Mouse (Mus musculus): Measurements from ENCODE around the gene Brinp3. TPM values are rescaled to one million over a fixed set of nuclear protein-coding genes. Genes with fewer than 3 reads are reported as not detected.

The Brinp3 gene
- polyA plus RNA-seq, 1 experiment from 2014 or later = 1.3 TPM

DNA sequence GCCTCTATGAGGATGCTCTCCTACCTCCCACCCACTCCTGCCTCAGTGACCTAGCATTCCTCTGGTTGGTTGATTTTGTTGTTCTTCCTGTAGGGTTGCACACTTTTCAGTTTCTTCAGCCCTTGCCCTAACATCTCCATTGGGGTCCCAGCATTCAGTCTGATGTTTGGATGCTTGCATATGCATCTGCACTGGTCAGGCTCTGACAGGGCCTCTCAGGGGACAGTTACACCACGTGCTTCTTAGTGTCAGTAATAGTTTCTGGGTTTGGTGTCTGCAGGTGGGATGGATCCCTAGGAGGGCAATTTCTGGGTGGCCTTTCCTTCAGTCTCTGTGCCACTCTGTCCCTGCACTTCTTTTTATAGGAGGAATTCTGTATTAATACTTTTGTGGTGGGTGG lies 339.3 kb downstream of the Brinp3 start:
- Histone ChIP-seq H3K9me3 (no peaks in the 10 kb centered on the region), H3K4me3 (no peak overlapping the region), H3K27me3 (ENCODE audit: poor library complexity, severe bottlenecking) (no peaks in the 10 kb centered on the region), H3K4me1 (no peaks in the 10 kb centered on the region), H3K36me3 (replicated peaks) (no peaks in the 10 kb centered on the region), H3K27ac (no peak overlapping the region)
- no peak for DNase-seq (ENCODE audit: extremely low spot score, low spot score)
- 10% methylated on average over 1 of the region's 1 CpGs for WGBS

- DNase-seq (ENCODE audit: extremely low spot score, low spot score) = no peak
- no peaks in the 10 kb centered on the region for H3K36me3 ChIP-seq (replicated peaks)
- no peak overlapping the region for H3K4me3 ChIP-seq
- H3K9me3 ChIP-seq = no peaks in the 10 kb centered on the region
- 74% methylated on average over 2 of the region's 2 CpGs for WGBS
- H3K27ac ChIP-seq = no peak overlapping the region
- no peaks in the 10 kb centered on the region for H3K27me3 ChIP-seq (ENCODE audit: poor library complexity, severe bottlenecking)
- no peaks in the 10 kb centered on the region for H3K4me1 ChIP-seq
Observed at GRCm38 (mm10) chr1:146844087-146844486, 349.5 kb downstream of the Brinp3 start.

GRCm38 (mm10) chr1:146848892-146849291 lies 354.3 kb downstream of the Brinp3 start:
- no peaks in the 10 kb centered on the region for H3K27me3 ChIP-seq (ENCODE audit: poor library complexity, severe bottlenecking)
- DNase-seq (ENCODE audit: extremely low spot score, low spot score) = no peak
- no peaks in the 10 kb centered on the region for H3K36me3 ChIP-seq (replicated peaks)
- H3K4me3 ChIP-seq = no peak overlapping the region
- H3K27ac ChIP-seq = no peak overlapping the region
- no peaks in the 10 kb centered on the region for H3K4me1 ChIP-seq
- no peaks in the 10 kb centered on the region for H3K9me3 ChIP-seq
- 93% methylated on average over 3 of the region's 3 CpGs for WGBS

- H3K4me1 ChIP-seq = no peaks in the 10 kb centered on the region
- H3K36me3 ChIP-seq (replicated peaks) = no peaks in the 10 kb centered on the region
- no peak overlapping the region for H3K4me3 ChIP-seq
- no peaks in the 10 kb centered on the region for H3K27me3 ChIP-seq (ENCODE audit: poor library complexity, severe bottlenecking)
- H3K9me3 ChIP-seq = no peaks in the 10 kb centered on the region
- WGBS = 83% methylated on average over 2 of the region's 2 CpGs
- no peak overlapping the region for H3K27ac ChIP-seq
- no peak for DNase-seq (ENCODE audit: extremely low spot score, low spot score)
Observed at GRCm38 (mm10) chr1:146850147-146850546, 355.6 kb downstream of the Brinp3 start.

GRCm38 (mm10) chr1:146898636-146899035 lies 404.1 kb downstream of the Brinp3 start:
- Histone ChIP-seq H3K4me3 (no peak overlapping the region), H3K4me1 (no peaks in the 10 kb centered on the region), H3K36me3 (replicated peaks) (no peaks in the 10 kb centered on the region), H3K27me3 (ENCODE audit: poor library complexity, severe bottlenecking) (no peaks in the 10 kb centered on the region), H3K27ac (no peak overlapping the region), H3K9me3 (no peaks in the 10 kb centered on the region)
- no peak for DNase-seq (ENCODE audit: extremely low spot score, low spot score)

- H3K9me3 ChIP-seq = no peaks in the 10 kb centered on the region
- H3K4me3 ChIP-seq = no peak overlapping the region
- no peak for DNase-seq (ENCODE audit: extremely low spot score, low spot score)
- no peaks in the 10 kb centered on the region for H3K4me1 ChIP-seq
- WGBS = 90% methylated on average over 9 of the region's 9 CpGs
- no peaks in the 10 kb centered on the region for H3K36me3 ChIP-seq (replicated peaks)
- H3K27me3 ChIP-seq (ENCODE audit: poor library complexity, severe bottlenecking) = no peaks in the 10 kb centered on the region
- H3K27ac ChIP-seq = no peak overlapping the region
Observed at GRCm38 (mm10) chr1:146901691-146902090, 407.1 kb downstream of the Brinp3 start.

GRCm38 (mm10) chr1:146939463-146940389 lies 445.2 kb downstream of the Brinp3 start:
- Histone ChIP-seq H3K9me3 (no peaks in the 10 kb centered on the region), H3K4me3 (no peak overlapping the region), H3K4me1 (no peaks in the 10 kb centered on the region), H3K27me3 (ENCODE audit: poor library complexity, severe bottlenecking) (no peaks in the 10 kb centered on the region), H3K36me3 (replicated peaks) (no peaks in the 10 kb centered on the region), H3K27ac (no peak overlapping the region)
- WGBS = 88% methylated on average over 6 of the region's 6 CpGs
- DNase-seq (ENCODE audit: extremely low spot score, low spot score) = no peak
